Mouse (Mus musculus): Measurements from ENCODE around the gene Las1l. TPM values are rescaled to one million over a fixed set of nuclear protein-coding genes. Genes with fewer than 3 reads are reported as not detected.
"Not testable (repeated sequence)": the region's sequence is repeated elsewhere in the genome, so short reads cannot be mapped to it uniquely, and the experiment has no call there.

Gene Las1l
- 51.4 and 54.1 TPM in 2 replicates for polyA plus RNA-seq (2015; fragmentation: Nextera tagmentation; extraction: Ambion mirVana)

DNA sequence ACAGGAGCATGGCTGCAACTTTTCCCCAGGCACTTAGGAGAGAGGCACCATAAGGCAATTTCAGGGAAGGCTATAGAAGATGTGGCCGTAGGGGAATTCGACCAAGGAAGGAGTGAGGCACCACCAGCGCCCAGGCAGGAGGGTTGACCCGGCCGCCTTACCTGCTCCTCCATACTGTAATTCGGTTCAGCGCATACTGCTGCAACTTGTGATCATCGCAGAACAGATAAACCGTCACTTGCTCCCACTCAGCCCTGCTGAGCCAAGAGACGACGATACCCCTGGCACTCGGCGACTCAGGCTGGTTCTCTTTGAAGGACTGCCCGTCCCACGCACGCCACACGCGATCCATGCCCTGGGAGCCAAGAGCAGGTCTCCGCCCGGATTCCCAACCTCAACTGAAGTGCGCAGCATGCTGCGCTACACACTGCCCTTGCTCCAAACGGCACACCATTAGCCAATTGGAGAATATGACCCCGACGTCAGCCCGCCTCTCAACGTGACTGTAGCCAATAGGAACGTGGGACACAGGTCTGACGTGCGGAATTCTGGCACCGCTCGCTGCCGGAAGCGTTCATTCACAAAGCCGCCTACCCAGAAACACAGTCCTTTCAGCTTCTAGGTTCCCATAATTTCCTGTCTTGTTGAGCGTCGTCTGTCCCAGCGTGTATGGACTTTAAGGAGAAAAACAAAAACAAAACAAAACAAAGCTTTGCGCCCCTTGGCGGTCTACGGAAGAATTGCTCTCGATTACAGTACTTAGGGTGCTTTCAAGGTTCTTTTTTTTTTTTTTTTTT lies at the start of gene Las1l:
Gene Las1l (minus strand): TSS at position 466 of the 797 bp plus-strand sequence.
- Histone ChIP-seq H3K27me3 (no peaks in the 10 kb centered on the region), H3K9me3 (replicated peaks) (no peaks in the 10 kb centered on the region), H3K9ac (peak within 1 kb of the TSS; percentile 35), H3K4me2 (replicated peaks) (peak within 1 kb of the TSS; percentile 54), H3K27ac (replicated peaks) (peak within 1 kb of the TSS; percentile 55; the same call in 1 of the 2 replicates), H3K4me3 (replicated peaks) (peak within 1 kb of the TSS; percentile 58), H3K36me3 (no peaks in the 10 kb centered on the region), H3K4me1 (no peaks in the 10 kb centered on the region; the same call in 1 of the 2 replicates)
- WGBS = 22% methylated on average over 42 of the region's 42 CpGs
- ATAC-seq (ENCODE audit: insufficient number of reproducible peaks, low FRiP score, low TSS enrichment, low read depth) = peak; percentile 99

DNA sequence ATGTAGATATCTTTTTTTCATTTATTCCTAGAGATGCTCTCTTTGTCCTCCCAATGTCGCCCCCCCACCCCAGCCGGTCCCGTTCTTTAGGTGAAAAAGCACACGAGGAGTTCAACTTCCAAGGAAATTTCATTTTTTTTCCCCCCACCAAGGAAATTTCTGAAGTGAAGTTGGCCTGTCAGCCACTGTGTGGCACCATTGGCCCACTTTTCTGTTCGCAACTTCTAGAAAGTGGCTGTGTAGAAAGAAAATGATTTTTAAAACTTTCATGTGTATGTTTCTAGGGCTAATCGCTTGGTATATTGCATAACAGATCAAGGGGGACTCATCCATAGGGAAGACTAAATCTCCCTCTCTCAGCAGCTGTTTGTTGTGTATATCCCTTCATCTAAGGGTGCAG lies 49.6 kb upstream of the Las1l start:
- WGBS = 58% methylated on average over 6 of the region's 6 CpGs
- no peak overlapping the region for H3K4me2 ChIP-seq (replicated peaks)
- H3K9me3 ChIP-seq (replicated peaks) = no peaks in the 10 kb centered on the region
- no peaks in the 10 kb centered on the region for H3K36me3 ChIP-seq
- H3K9ac ChIP-seq = no peak overlapping the region
- H3K4me1 ChIP-seq = no peaks in the 10 kb centered on the region
- no peak overlapping the region for H3K27ac ChIP-seq (replicated peaks)
- ATAC-seq (ENCODE audit: insufficient number of reproducible peaks, low FRiP score, low TSS enrichment, low read depth) = no peak
- H3K4me3 ChIP-seq (replicated peaks) = no peak overlapping the region
- H3K27me3 ChIP-seq = no peaks in the 10 kb centered on the region

DNA sequence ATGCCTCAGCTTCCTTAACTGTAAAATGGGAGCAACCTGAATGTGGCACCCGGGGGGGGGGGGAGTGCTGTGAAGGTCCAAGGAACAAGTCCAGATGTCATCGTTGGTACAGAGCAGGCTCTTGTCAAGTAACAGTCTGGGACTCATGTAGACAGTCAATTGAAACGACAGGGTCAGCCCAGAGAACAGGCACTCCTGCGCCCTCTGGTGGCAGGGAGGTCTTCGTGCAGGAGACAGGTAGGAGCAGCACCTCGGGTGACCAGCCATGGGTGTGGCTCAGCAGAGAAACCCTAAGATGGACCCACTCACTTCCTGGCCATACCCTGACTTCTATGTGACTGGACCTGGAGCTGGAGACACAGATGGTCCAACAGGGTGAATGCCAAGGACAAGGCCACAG lies 42.8 kb upstream of the Las1l start:
- no peak for ATAC-seq (ENCODE audit: insufficient number of reproducible peaks, low FRiP score, low TSS enrichment, low read depth)
- no peak overlapping the region for H3K27ac ChIP-seq (replicated peaks)

DNA sequence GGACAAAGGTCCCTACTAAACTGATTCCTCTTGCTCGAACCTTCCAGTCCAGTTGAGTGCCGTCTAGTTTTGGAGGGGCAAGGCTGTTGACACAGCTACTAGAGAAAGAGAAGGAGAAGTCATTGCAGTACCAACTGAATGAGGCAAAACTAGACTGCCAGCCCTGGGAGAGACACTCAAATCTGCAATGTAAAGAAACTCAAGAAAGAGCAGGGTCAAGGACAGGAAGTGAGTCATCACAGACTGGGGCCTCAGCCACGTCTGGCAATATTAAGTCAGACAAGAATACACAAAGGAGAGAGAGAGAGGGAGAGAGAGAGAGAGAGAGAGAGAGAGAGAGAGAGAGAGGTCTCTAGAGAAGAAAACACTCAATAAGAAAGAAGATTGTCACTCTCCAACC lies 36.4 kb upstream of the Las1l start:
- no peaks in the 10 kb centered on the region for H3K36me3 ChIP-seq
- ATAC-seq (ENCODE audit: insufficient number of reproducible peaks, low FRiP score, low TSS enrichment, low read depth) = no peak
- no peaks in the 10 kb centered on the region for H3K4me1 ChIP-seq
- no peak overlapping the region for H3K4me3 ChIP-seq (replicated peaks)
- no peaks in the 10 kb centered on the region for H3K27me3 ChIP-seq
- no peak overlapping the region for H3K4me2 ChIP-seq (replicated peaks)
- no peak overlapping the region for H3K27ac ChIP-seq (replicated peaks)
- WGBS = 65% methylated on average over 3 of the region's 3 CpGs
- no peak overlapping the region for H3K9ac ChIP-seq
- no peaks in the 10 kb centered on the region for H3K9me3 ChIP-seq (replicated peaks)

More for the DNA sequence above, 42.8 kb upstream of the Las1l start:
- H3K27me3 ChIP-seq = no peaks in the 10 kb centered on the region
- WGBS = 73% methylated on average over 6 of the region's 6 CpGs
- no peaks in the 10 kb centered on the region for H3K4me1 ChIP-seq
- no peak overlapping the region for H3K9ac ChIP-seq
- H3K36me3 ChIP-seq = no peaks in the 10 kb centered on the region
- H3K4me3 ChIP-seq (replicated peaks) = no peak overlapping the region
- H3K9me3 ChIP-seq (replicated peaks) = no peaks in the 10 kb centered on the region
- no peak overlapping the region for H3K4me2 ChIP-seq (replicated peaks)

DNA sequence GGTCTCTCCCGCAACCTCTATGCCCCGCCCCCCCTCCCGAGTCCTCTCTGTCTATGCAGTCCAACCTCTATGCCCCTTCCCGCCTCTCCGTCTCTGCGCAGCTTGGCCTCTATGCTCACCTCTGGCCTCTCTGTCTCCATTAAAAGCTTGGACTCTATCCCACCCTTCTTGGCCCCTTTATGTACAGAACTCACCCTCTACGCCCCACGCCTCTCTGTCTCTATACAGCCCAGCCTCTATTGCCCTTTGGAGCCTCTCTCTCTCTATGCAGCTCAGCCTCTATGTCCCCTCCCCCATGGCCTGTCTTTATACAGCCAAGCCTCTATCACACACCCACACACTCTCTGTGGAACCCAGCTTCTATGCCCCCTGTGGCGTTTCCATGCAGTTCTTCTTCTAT lies 13.2 kb upstream of the Las1l start:
- Histone ChIP-seq H3K36me3 (no peaks in the 10 kb centered on the region), H3K4me1 (no peaks in the 10 kb centered on the region), H3K9ac (no peak overlapping the region), H3K9me3 (replicated peaks) (no peaks in the 10 kb centered on the region), H3K27ac (replicated peaks) (no peak overlapping the region), H3K4me2 (replicated peaks) (no peak overlapping the region), H3K27me3 (no peaks in the 10 kb centered on the region), H3K4me3 (replicated peaks) (no peak overlapping the region)
- 88% methylated on average over 9 of the region's 9 CpGs for WGBS
- ATAC-seq (ENCODE audit: insufficient number of reproducible peaks, low FRiP score, low TSS enrichment, low read depth) = no peak

DNA sequence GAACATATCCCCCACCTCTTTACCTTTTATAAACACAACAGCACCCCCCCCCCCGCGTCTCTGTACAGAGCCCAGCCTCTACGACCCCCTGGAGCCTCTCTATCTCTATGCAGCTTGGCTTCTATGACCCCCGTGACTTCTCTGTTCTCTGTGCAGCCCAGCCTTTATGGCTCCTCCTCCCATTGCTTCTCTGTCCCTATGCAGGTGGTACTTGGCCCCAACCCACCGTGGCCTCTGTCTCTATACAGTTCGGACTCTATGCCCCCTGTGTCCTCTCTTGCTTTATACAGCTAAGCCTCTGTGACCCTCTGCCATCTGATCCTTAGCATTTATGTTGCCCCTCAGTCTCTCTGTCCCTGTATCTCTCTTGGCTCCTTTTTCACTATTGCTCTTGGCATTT lies 12.4 kb upstream of the Las1l start:
- no peak overlapping the region for H3K4me2 ChIP-seq (replicated peaks)
- no peaks in the 10 kb centered on the region for H3K4me1 ChIP-seq
- ATAC-seq (ENCODE audit: insufficient number of reproducible peaks, low FRiP score, low TSS enrichment, low read depth) = no peak
- H3K4me3 ChIP-seq (replicated peaks) = no peak overlapping the region
- 60% methylated on average over 6 of the region's 6 CpGs for WGBS
- H3K27me3 ChIP-seq = no peaks in the 10 kb centered on the region
- H3K9me3 ChIP-seq (replicated peaks) = no peaks in the 10 kb centered on the region
- no peak overlapping the region for H3K9ac ChIP-seq
- H3K27ac ChIP-seq (replicated peaks) = no peak overlapping the region
- H3K36me3 ChIP-seq = no peaks in the 10 kb centered on the region

DNA sequence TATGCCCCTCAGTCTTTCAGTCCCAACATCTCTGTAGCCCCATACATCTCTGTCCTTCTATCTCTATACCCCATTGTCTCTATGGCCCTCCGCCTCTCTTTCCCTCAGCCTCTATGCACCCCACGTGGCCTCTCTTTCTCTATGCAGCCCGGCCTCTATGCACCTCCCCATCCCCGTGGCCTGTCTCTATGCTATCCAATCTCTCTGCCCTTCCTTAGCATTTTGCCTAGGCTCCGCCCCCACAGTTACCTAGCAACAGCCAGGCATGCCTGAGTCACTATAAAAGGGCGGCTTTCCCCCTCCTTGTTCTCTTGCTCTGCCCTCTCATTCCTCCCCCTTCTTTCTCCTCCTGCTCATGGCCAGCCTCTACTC lies 11.8 kb upstream of the Las1l start:
- H3K4me2 ChIP-seq (replicated peaks) = peak overlapping the region; percentile 59
- peak; percentile 92 for ATAC-seq (ENCODE audit: insufficient number of reproducible peaks, low FRiP score, low TSS enrichment, low read depth)
- H3K4me1 ChIP-seq = no peaks in the 10 kb centered on the region
- peak overlapping the region; percentile 47 for H3K4me3 ChIP-seq (replicated peaks)
- no peaks in the 10 kb centered on the region for H3K36me3 ChIP-seq
- H3K27ac ChIP-seq (replicated peaks) = peak overlapping the region; percentile 71
- H3K9me3 ChIP-seq (replicated peaks) = no peaks in the 10 kb centered on the region
- no peaks in the 10 kb centered on the region for H3K27me3 ChIP-seq
- no peak overlapping the region for H3K9ac ChIP-seq
- WGBS = 28% methylated on average over 6 of the region's 6 CpGs

DNA sequence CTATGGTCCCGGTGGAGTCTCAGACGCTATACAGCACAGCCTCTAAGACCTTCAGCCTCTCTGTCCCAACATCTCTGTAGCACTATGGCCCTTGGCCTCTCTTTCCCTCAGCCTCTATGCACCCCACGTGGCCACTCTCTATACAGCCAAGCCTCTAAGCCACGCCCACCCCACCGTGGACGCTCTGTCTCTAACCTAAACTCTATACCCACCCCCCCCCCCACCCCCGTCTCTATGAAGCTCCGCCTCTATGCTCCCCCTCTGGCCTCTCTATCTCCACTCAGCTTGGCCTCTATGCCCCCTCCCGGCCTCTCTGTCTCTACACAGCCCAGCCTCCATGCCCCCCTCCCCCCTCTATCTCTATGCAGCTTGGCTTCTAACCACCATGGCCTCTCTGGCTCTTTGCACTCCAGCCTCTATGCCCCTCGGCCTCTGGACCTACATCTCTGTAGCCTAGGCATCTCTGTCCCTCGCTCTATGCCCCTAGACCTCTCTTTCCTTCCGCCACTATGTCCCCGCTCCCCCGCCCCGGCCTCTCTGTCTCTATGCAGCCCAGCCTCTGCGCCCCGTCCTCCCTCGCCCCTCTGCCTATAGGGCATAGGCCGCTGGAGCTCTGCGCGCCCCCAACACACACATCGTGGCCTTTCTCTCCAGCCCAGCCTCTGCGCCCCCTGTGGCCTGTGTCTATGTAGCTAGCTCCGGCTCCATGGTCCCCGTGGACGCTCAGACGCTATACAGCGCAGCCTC lies 11.3 kb upstream of the Las1l start:
- 0 out of 2 replicates have a peak overlapping the region, but pooled peaks have one; percentile 18 for H3K9ac ChIP-seq
- H3K27ac ChIP-seq (replicated peaks) = peak overlapping the region; percentile 71
- H3K4me2 ChIP-seq (replicated peaks) = peak overlapping the region; percentile 59
- ATAC-seq (ENCODE audit: insufficient number of reproducible peaks, low FRiP score, low TSS enrichment, low read depth) = peak; percentile 88
- H3K4me3 ChIP-seq (replicated peaks) = peak overlapping the region; percentile 47
- 26% methylated on average over 27 of the region's 28 CpGs for WGBS
- no peaks in the 10 kb centered on the region for H3K27me3 ChIP-seq
- H3K9me3 ChIP-seq (replicated peaks) = no peaks in the 10 kb centered on the region
- no peaks in the 10 kb centered on the region for H3K36me3 ChIP-seq
- no peaks in the 10 kb centered on the region for H3K4me1 ChIP-seq

DNA sequence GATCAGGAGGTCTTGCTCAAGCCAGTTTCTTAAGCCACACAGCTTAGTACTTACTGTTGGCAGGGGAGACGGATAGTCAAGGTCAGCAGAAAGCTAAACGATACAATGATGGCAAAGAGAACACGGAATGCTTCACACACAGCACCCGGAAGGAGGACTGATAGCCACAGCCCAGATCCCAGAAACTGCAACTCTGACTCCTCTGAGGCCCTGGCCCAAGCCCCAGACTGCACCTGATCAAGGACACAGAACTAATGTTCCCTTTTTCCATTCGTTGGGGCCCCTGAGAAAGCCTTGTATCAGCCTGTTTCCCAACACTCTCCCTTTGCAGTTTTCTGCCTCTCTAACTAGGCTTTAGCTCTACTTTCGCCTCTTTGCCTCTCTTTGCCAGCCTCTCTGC lies 8.3 kb upstream of the Las1l start:
- H3K4me1 ChIP-seq = no peaks in the 10 kb centered on the region
- no peaks in the 10 kb centered on the region for H3K36me3 ChIP-seq
- no peak overlapping the region for H3K9ac ChIP-seq
- H3K4me3 ChIP-seq (replicated peaks) = no peak overlapping the region
- 75% methylated on average over 6 of the region's 6 CpGs for WGBS
- H3K27me3 ChIP-seq = no peaks in the 10 kb centered on the region
- H3K9me3 ChIP-seq (replicated peaks) = no peaks in the 10 kb centered on the region
- H3K4me2 ChIP-seq (replicated peaks) = no peak overlapping the region
- no peak overlapping the region for H3K27ac ChIP-seq (replicated peaks)
- no peak for ATAC-seq (ENCODE audit: insufficient number of reproducible peaks, low FRiP score, low TSS enrichment, low read depth)

DNA sequence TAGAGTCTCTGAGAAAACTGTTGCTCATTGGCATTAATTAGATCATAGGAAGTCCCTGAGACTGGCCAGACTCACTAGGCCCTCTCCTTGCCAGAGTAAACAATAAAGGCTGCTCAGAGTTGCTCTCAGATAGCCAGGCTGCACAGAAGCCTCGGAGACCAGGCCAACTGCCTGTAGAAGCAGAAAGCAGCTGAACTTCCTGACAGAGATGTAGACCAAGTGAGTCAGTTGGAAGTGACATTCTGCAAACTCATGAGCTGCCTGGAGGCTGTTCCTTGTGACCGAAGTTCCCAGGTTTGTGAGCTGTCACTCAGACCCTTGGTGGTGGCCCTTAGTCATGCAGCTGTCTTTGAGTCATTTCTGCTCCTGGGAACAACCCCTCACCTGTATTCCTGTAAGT lies 6.6 kb upstream of the Las1l start:
- H3K36me3 ChIP-seq = no peaks in the 10 kb centered on the region
- no peak overlapping the region for H3K9ac ChIP-seq
- H3K4me1 ChIP-seq = no peaks in the 10 kb centered on the region
- no peak overlapping the region for H3K27ac ChIP-seq (replicated peaks)
- H3K4me3 ChIP-seq (replicated peaks) = no peak overlapping the region
- WGBS = 75% methylated on average over 2 of the region's 2 CpGs
- no peak overlapping the region for H3K4me2 ChIP-seq (replicated peaks)
- H3K9me3 ChIP-seq (replicated peaks) = no peaks in the 10 kb centered on the region
- ATAC-seq (ENCODE audit: insufficient number of reproducible peaks, low FRiP score, low TSS enrichment, low read depth) = no peak
- no peaks in the 10 kb centered on the region for H3K27me3 ChIP-seq

DNA sequence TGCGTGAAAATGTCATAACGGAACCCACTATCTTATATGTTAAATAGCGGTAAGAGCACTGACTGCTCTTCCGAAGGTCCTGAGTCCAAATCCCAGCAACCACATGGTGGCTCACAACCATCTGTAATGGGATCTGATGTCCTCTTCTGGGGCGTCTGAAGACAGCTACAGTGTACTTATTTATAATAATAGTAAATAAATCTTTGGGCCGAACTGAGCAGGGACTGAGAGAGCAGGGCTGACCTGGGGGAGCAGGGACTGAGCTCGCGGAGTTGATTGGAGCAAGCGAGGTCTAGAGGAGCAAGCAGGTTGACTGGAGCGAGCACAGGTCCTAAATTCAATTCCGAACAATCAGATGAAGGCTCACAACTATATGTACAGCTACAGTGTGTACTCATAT lies 699 bp upstream of the Las1l start:
- H3K36me3 ChIP-seq; ATAC-seq (ENCODE audit: insufficient number of reproducible peaks, low FRiP score, low TSS enrichment, low read depth); H3K9ac ChIP-seq; H3K9me3 ChIP-seq (replicated peaks); H3K27me3 ChIP-seq; H3K4me1 ChIP-seq: not testable (repeated sequence)
- H3K4me2 ChIP-seq (replicated peaks) = peak overlapping the region; percentile 52
- 0 out of 2 replicates have a peak overlapping the region, but pooled peaks have one; percentile 34 for H3K27ac ChIP-seq (replicated peaks)
- H3K4me3 ChIP-seq (replicated peaks) = peak overlapping the region; percentile 58
- WGBS = 35% methylated on average over 11 of the region's 11 CpGs
